Mouse (Mus musculus): ENCODE data around the gene 4921504E06Rik. TPM values are rescaled to one million over a fixed set of nuclear protein-coding genes. Genes with fewer than 3 reads are reported as not detected.

4921504E06Rik gene
- polyA plus RNA-seq, 1 experiment from 2014 or later, result not detected

GRCm38 (mm10) chr2:19455857-19456482 is 97.7 kb downstream of the 4921504E06Rik start:
- Histone ChIP-seq H3K4me1 (replicated peaks; ENCODE audit: control insufficient read depth, insufficient read depth, low read length) (no peaks in the 10 kb centered on the region), H3K9ac (no peak overlapping the region), H3K4me2 (replicated peaks) (no peak overlapping the region), H3K4me3 (replicated peaks; ENCODE audit: low read length) (no peak overlapping the region), H3K27me3 (ENCODE audit: control insufficient read depth, insufficient read depth, low read length) (peaks cover 94% of the 10 kb centered on the region), H3K9me3 (ENCODE audit: control insufficient read depth, low read length) (no peaks in the 10 kb centered on the region), H3K36me3 (replicated peaks; ENCODE audit: control insufficient read depth, insufficient read depth) (no peaks in the 10 kb centered on the region), H3K27ac (no peak overlapping the region)
- ATAC-seq (ENCODE audit: low FRiP score) (no peak; the same call in 1 of the 2 replicates), DNase-seq (ENCODE audit: low spot score) (no peak)
- WGBS, result 9% methylated on average over 10 of the region's 10 CpGs

GRCm38 (mm10) chr2:19455228-19455627 is 98.5 kb downstream of the 4921504E06Rik start:
- H3K27me3 ChIP-seq (ENCODE audit: control insufficient read depth, insufficient read depth, low read length), result peaks cover 96% of the 10 kb centered on the region
- no peaks in the 10 kb centered on the region for H3K9me3 ChIP-seq (ENCODE audit: control insufficient read depth, low read length)
- no peak overlapping the region for H3K9ac ChIP-seq
- H3K4me1 ChIP-seq (replicated peaks; ENCODE audit: control insufficient read depth, insufficient read depth, low read length), result no peaks in the 10 kb centered on the region
- no peak overlapping the region for H3K4me2 ChIP-seq (replicated peaks)
- H3K4me3 ChIP-seq (replicated peaks; ENCODE audit: low read length), result no peak overlapping the region
- no peak for ATAC-seq (ENCODE audit: low FRiP score)
- 2% methylated on average over 5 of the region's 5 CpGs for WGBS
- H3K27ac ChIP-seq, result no peak overlapping the region
- no peak for DNase-seq (ENCODE audit: low spot score)
- no peaks in the 10 kb centered on the region for H3K36me3 ChIP-seq (replicated peaks; ENCODE audit: control insufficient read depth, insufficient read depth)

DNA sequence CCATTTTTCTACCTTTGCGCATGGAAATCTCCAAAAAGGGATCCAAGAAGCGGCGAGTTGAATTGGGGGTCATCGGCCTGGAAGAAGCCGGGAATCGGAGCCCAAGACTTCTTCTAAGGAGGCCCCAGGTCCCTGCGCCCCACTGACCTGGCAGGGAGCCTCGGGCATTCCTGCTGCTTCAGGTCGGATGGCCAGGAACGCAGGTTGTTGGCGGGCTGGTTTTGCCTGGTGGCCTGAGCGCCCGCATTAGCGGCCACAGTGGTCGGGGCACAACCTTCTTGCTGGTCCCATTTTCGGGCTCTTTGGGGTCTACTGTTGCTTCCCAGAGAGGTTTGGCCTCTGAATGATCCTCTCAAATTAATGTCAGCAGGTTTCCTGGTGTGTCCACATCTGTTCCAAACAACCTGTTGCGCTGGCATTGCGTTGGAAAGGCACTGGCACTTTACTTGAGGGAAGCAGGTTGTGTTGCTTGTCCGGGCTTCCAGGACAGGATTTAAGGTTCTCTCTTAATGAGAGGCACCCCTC is 101.1 kb downstream of the 4921504E06Rik start:
- H3K4me3 ChIP-seq (replicated peaks; ENCODE audit: low read length), result no peak overlapping the region

DNA sequence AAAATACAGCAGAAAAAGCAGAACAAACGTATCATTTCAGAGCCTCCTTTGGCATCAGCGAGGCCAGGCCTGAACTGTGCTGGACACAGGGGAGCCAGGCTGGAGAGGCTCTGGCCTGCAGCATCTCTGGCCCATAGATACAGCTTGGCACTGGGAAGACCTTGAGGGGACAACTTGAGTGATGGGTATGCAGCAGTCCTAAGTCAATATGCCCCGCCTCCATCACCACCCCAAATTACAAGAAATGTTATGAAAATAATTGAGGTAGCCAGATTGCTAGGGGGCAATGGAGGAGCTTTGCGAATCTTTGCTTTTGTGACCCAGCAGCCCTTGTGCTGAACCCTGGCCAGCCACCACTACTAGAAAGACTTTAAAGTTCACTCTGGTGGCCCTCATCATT is 104.4 kb downstream of the 4921504E06Rik start:
- Histone ChIP-seq H3K4me2 (replicated peaks) (no peak overlapping the region), H3K36me3 (replicated peaks; ENCODE audit: control insufficient read depth, insufficient read depth) (no peaks in the 10 kb centered on the region), H3K27me3 (ENCODE audit: control insufficient read depth, insufficient read depth, low read length) (peaks cover 98% of the 10 kb centered on the region), H3K9ac (no peak overlapping the region), H3K27ac (no peak overlapping the region), H3K4me1 (replicated peaks; ENCODE audit: control insufficient read depth, insufficient read depth, low read length) (peaks cover 19% of the 10 kb centered on the region), H3K9me3 (ENCODE audit: control insufficient read depth, low read length) (no peaks in the 10 kb centered on the region), H3K4me3 (replicated peaks; ENCODE audit: low read length) (no peak overlapping the region)
- 15% methylated on average over 4 of the region's 4 CpGs for WGBS
- no peak for DNase-seq (ENCODE audit: low spot score)
- no peak for ATAC-seq (ENCODE audit: low FRiP score)

More for the DNA sequence above, 101.1 kb downstream of the 4921504E06Rik start:
- ATAC-seq (ENCODE audit: low FRiP score) (no peak), DNase-seq (ENCODE audit: low spot score) (no peak)
- no peaks in the 10 kb centered on the region for H3K36me3 ChIP-seq (replicated peaks; ENCODE audit: control insufficient read depth, insufficient read depth)
- H3K9me3 ChIP-seq (ENCODE audit: control insufficient read depth, low read length), result no peaks in the 10 kb centered on the region
- H3K4me1 ChIP-seq (replicated peaks; ENCODE audit: control insufficient read depth, insufficient read depth, low read length), result peaks cover 4% of the 10 kb centered on the region
- 0 out of 2 replicates have a peak overlapping the region, but pooled peaks have one; percentile 10 for H3K4me2 ChIP-seq (replicated peaks)
- under 1% methylated on average over 19 of the region's 19 CpGs for WGBS
- H3K27me3 ChIP-seq (ENCODE audit: control insufficient read depth, insufficient read depth, low read length), result peaks cover 99% of the 10 kb centered on the region
- H3K9ac ChIP-seq, result no peak overlapping the region
- H3K27ac ChIP-seq, result no peak overlapping the region

GRCm38 (mm10) chr2:19448042-19448700 is 105.5 kb downstream of the 4921504E06Rik start:
- Histone ChIP-seq H3K27me3 (ENCODE audit: control insufficient read depth, insufficient read depth, low read length) (peaks cover 97% of the 10 kb centered on the region), H3K4me1 (replicated peaks; ENCODE audit: control insufficient read depth, insufficient read depth, low read length) (peaks cover 19% of the 10 kb centered on the region), H3K4me3 (replicated peaks; ENCODE audit: low read length) (no peak overlapping the region), H3K9me3 (ENCODE audit: control insufficient read depth, low read length) (no peaks in the 10 kb centered on the region), H3K36me3 (replicated peaks; ENCODE audit: control insufficient read depth, insufficient read depth) (no peaks in the 10 kb centered on the region), H3K9ac (no peak overlapping the region), H3K4me2 (replicated peaks) (peak overlapping the region; percentile 31), H3K27ac (no peak overlapping the region)
- 1% methylated on average over 30 of the region's 31 CpGs for WGBS
- DNase-seq (ENCODE audit: low spot score) (peak; percentile 66), ATAC-seq (ENCODE audit: low FRiP score) (peak; percentile 58; the same call in 1 of the 2 replicates)

DNA sequence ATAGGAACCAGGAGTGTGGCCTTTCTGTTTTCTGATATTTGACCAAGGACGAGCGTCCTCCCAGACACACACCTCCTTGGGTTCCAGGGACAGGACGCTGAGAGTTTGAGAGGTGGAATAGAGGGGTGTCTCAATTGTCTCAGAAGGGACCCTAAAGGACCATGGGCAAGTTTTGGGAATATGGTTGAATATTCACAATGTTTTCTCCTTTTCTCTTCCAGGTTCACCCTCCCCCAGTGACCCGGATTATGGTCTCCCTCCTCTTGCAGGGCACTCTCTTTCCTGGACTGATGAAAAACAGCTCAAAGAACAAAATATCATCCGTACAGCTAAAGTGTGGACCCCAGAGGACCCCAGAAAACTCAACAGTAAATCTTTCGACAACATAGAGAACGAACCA is 107.0 kb downstream of the 4921504E06Rik start:
- H3K27ac ChIP-seq, result no peak overlapping the region
- H3K9ac ChIP-seq, result no peak overlapping the region
- 6% methylated on average over 7 of the region's 7 CpGs for WGBS
- ATAC-seq (ENCODE audit: low FRiP score), result no peak
- peaks cover 97% of the 10 kb centered on the region for H3K27me3 ChIP-seq (ENCODE audit: control insufficient read depth, insufficient read depth, low read length)
- H3K4me2 ChIP-seq (replicated peaks), result peak overlapping the region; percentile 69; the same call in 1 of the 2 replicates
- no peaks in the 10 kb centered on the region for H3K9me3 ChIP-seq (ENCODE audit: control insufficient read depth, low read length)
- no peaks in the 10 kb centered on the region for H3K36me3 ChIP-seq (replicated peaks; ENCODE audit: control insufficient read depth, insufficient read depth)
- peak overlapping the region; percentile 39 for H3K4me3 ChIP-seq (replicated peaks; ENCODE audit: low read length)
- H3K4me1 ChIP-seq (replicated peaks; ENCODE audit: control insufficient read depth, insufficient read depth, low read length), result peaks cover 19% of the 10 kb centered on the region
- DNase-seq (ENCODE audit: low spot score), result no peak

DNA sequence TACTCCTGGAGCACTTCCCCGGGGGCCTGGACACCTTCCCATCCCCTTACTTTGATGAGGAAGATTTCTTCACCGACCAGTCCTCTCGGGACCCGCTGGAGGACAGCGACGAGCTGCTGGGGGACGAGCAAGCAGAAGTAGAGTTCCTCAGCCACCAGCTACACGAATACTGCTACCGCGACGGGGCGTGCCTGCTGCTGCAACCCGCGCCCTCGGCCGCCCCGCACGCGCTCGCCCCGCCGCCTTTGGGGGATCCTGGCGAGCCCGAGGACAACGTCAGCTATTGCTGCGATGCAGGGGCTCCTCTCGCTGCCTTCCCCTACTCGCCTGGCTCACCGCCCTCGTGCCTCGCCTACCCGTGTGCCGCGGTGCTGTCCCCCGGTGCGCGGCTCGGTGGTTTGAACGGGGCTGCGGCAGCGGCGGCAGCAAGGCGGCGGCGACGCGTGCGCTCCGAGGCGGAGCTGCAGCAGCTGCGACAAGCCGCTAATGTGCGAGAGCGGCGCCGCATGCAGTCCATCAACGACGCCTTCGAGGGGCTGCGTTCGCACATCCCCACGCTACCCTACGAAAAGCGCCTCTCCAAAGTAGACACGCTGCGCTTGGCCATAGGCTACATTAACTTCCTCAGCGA is 107.7 kb downstream of the 4921504E06Rik start:
- ATAC-seq (ENCODE audit: low FRiP score) (peak; percentile 37), DNase-seq (ENCODE audit: low spot score) (no peak)
- Histone ChIP-seq H3K36me3 (replicated peaks; ENCODE audit: control insufficient read depth, insufficient read depth) (no peaks in the 10 kb centered on the region), H3K4me1 (replicated peaks; ENCODE audit: control insufficient read depth, insufficient read depth, low read length) (peaks cover 19% of the 10 kb centered on the region), H3K9ac (0 out of 2 replicates have a peak overlapping the region, but pooled peaks have one; percentile 28), H3K27me3 (ENCODE audit: control insufficient read depth, insufficient read depth, low read length) (peaks cover 97% of the 10 kb centered on the region), H3K9me3 (ENCODE audit: control insufficient read depth, low read length) (no peaks in the 10 kb centered on the region), H3K4me3 (replicated peaks; ENCODE audit: low read length) (peak overlapping the region; percentile 39), H3K4me2 (replicated peaks) (peak overlapping the region; percentile 69), H3K27ac (no peak overlapping the region)
- WGBS, result under 1% methylated on average over 67 of the region's 67 CpGs

- peaks cover 97% of the 10 kb centered on the region for H3K27me3 ChIP-seq (ENCODE audit: control insufficient read depth, insufficient read depth, low read length)
- DNase-seq (ENCODE audit: low spot score), result no peak
- H3K9me3 ChIP-seq (ENCODE audit: control insufficient read depth, low read length), result no peaks in the 10 kb centered on the region
- under 1% methylated on average over 50 of the region's 53 CpGs for WGBS
- peak within 1 kb of the TSS; percentile 69 for H3K4me2 ChIP-seq (replicated peaks)
- H3K9ac ChIP-seq, result 0 out of 2 replicates have a peak within 1 kb of the TSS, but pooled peaks have one; percentile 28
- no peak within 1 kb of the TSS for H3K27ac ChIP-seq
- no peaks in the 10 kb centered on the region for H3K36me3 ChIP-seq (replicated peaks; ENCODE audit: control insufficient read depth, insufficient read depth)
- H3K4me1 ChIP-seq (replicated peaks; ENCODE audit: control insufficient read depth, insufficient read depth, low read length), result peaks cover 19% of the 10 kb centered on the region
- peak; percentile 65 for ATAC-seq (ENCODE audit: low FRiP score)
- peak within 1 kb of the TSS; percentile 39 for H3K4me3 ChIP-seq (replicated peaks; ENCODE audit: low read length)
Observed at GRCm38 (mm10) chr2:19444931-19445831, 108.5 kb downstream of the 4921504E06Rik start, which contains the start of gene Ptf1a. Gene Ptf1a (plus strand): TSS chr2:19445663.
